Mouse (Mus musculus): Measurements from ENCODE around the gene Prrg1.
"Not testable (repeated sequence)": the region's sequence is repeated elsewhere in the genome, so short reads cannot be mapped to it uniquely, and the experiment has no call there.

Gene Prrg1

DNA sequence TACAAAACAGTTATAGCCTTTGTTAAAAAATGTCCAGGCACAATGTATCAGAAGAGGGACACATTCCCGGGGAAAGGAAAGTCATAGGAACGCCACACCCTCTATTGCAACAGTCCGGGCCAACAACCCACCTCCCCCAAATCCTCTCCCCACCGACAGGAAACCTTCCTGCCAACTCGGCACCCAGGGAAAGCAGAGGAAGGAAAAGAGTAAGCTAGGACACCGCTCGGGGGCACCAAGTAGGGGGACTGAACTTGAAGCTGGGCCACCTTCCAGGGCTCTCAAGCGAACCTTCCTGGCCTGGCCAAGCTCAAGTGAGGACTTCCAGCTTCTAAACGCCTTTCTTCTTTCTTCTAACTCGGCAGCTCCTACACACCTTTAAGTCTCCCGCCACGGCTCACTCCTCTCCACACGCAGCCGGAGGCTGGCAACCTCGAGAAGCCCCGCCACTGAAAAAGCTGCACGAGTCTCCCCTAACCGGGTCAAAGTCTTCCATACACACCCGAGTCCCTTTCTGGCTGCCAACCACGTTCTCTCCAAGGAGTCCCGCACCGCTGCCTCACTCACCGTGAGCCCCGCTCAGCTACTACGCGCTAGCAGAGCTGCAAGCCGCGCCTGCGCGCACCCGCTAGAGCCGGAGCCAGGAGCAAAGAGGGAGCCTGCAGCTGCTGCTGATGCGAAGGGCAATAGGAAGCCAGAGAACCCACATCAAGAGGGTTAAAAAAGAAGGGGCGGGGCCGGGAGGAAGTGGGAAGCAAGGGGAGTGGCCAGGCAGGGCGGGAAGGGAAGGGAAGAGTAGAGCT lies at the start of gene Prrg1:
Gene Prrg1 (minus strand): TSS at position 695 of the 803 bp plus-strand sequence.
- DNase-seq (ENCODE audit: low spot score): peak; percentile 74

DNA sequence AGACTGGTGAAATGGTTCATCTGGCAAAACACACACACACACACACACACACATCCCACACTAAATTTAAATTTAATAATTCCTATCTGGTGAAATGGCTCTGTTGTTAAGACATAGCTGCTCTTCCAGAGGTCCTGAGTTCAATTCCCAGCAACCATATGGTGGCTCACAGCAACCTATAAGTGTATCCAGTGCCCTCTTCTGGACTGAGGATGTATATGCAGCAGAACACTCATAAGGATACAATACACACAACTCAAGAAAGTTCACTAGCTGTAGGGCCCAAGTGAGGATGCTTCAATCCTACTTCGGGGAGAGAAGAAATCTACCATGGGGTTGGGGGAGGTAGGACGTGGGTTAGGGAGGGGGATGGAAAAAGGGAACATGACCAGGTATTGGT lies 22.1 kb upstream of the Prrg1 start:
- no peak for DNase-seq (ENCODE audit: low spot score)

DNA sequence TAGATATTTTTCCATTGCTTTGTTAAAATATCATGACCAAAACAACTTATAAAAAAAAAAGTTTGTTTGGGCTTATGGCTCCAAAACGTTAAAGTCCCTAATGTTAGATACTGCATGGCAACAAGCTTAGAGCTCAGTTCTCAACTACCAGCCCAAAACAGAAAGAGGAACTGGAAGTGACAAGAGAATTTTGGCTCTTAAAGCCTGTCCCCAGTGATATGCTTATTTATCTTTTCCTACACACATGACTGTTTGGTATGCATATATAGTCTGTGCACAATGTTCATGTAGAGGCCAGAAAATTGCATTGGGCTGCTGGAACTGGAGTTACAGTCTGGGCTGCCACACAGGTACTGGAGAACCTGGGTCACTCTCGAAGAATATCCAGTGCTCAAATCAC lies 9.4 kb upstream of the Prrg1 start:
- DNase-seq (ENCODE audit: low spot score): no peak

DNA sequence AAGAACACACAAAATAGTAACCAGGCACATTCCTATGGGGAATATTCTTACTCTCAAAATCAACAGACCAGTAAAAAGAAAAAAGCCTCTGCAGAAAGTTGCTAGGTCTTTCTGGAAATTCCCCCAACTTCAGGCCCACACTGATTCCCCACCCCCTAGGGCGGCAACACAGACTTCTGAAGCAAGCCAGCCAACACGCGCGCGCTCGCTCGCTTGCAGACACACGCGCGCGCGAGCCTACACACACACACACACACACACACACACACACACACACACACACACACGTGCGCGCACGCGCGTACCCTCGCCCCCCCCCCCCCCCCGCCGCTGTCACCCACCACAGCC lies 868 bp downstream of the Prrg1 start:
- DNase-seq (ENCODE audit: low spot score): peak; percentile 52

DNA sequence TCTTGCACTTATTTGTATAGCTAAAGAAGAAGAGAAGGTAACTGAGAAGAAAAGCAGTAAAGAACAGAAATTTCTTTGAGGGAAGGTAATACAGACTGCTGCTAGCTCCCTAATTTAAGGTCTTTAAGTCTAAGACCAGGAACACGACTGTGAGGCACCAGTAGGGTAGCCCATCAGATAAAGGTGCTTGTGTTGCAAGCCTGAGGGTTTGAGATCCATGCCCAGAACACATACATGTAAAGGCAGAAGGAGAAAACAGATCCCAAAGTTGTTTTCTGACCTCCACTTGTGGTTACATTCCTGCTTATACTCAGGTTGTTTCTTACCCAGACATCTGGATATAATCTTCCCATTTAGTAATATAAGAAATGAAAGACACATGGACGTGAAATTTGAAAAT lies 20.2 kb downstream of the Prrg1 start:
- no peak for DNase-seq (ENCODE audit: low spot score)

DNA sequence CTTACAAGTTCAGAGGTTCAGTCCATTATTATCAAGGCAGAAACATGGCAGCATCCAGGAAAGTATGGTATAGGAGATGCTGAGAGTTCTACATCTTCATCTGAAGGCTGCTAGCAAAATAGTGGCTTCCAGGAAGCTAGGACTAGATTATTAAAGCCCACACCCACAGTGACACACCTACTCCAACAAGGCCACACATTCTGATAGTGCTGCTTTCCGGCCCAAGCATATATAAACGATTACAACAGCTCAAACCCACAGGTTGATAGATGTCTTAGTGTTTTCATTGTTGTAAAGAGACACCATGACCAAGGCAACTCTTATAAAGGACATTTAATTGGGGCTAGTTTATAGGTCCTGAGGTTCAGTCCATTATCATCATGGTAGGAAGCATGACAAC lies 30.3 kb downstream of the Prrg1 start:
- no peak for DNase-seq (ENCODE audit: low spot score)

DNA sequence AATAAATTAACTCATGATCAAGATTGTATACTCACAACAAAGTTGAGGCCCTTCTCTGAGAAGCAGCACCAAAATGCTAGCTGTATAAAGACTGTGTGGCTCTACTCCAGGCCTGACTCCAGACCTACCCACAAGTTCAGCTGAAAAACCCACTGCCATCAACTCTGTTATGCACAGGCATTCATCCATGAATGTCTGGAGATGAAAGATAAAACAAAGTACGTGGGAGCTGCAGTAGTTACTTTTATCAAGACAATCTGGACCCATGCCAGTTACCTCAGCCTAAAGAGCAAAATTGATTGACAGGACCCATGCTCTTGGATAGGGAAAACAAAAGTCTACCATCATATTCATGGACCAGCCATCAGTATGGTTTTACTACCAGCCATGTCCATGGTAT lies 31.0 kb downstream of the Prrg1 start:
- no peak for DNase-seq (ENCODE audit: low spot score)

DNA sequence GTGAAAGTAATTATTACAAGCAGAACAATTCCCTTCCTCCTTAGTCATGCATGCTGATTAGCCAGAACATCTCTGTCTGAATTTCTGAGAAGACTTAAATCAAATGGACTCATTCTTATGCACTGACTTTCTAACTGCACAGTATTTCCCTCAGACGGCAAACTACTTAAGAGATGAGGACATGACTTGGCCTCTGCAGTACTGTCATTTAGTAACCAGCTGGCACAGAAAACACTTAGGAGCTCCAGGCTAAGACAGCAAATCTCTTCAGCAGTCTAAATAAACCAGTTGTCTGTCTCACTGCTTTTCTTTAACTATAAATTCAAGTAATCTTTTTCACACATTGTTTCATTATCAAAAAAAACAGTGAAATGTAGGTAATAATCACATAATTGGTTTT lies 36.0 kb downstream of the Prrg1 start:
- DNase-seq (ENCODE audit: low spot score): no peak

DNA sequence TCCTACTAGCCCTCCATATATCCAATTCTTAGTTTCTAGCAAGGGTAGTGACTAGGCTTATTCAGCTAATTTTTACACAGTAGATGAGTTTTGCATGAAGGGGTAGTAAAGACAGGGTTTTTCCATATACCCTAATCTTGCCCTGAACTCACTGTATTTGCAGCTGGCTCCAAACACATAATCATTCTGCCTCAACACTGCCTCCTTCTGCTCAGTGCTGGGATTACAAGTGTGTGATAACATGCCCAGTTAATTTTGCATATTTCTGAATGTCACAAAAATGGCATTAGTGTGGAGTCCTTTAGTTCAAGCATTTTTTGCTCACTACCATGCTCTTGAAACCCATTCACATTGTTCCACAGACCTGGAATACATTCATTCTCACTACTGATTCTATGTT lies 44.0 kb downstream of the Prrg1 start:
- DNase-seq (ENCODE audit: low spot score): no peak

DNA sequence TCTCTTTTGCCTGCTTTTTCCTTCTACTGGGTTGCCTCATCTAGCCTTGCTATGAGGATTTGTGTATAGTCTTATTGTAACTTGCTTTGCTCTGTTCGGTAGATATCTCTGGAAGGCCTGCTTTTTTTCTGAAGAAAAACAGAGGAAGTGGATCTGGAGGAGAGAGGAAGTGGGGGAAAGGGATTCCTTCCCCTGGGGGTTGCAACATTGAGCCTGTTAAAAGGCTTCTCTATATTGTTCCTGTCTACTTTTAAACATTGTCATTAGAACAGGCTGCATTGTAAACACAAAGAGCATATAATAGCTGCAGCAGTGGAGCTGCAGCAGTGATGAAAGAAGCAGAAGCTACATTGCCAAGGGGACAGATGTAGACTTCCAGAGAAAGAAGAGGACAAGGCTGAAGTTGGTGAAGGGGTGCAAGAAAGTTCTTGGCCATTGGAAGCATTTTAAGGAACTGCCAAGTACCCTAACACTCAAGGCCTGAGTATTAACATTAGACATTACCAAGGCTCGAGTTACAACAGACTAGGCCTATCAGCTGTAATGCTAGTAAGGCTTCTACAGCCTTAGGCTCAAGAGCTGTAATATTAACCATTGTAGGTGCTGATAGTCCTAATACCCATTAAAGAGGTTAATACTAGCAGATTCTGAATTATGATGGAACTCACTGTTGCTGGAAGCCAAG lies 44.9 kb downstream of the Prrg1 start:
- no peak for DNase-seq (ENCODE audit: low spot score)

DNA sequence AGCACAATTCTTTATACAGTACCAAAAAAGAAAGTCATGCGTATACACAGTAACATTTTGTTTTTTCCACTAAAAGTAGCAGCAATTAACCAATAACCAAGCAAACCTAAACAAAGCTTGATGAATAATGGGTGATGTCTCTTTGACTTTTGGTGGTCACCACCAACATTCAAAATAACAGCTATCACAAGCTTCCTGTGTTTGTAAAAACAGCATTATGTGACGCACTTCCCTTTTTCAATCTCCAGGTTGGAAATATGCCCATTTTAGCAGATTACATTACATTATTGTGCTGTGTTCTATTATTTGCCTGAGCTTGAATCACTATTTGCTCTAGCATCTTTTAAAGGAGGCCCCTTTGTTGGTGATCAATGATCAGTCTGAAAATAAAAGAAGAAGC lies 65.4 kb downstream of the Prrg1 start:
- no peak for DNase-seq (ENCODE audit: low spot score)

DNA sequence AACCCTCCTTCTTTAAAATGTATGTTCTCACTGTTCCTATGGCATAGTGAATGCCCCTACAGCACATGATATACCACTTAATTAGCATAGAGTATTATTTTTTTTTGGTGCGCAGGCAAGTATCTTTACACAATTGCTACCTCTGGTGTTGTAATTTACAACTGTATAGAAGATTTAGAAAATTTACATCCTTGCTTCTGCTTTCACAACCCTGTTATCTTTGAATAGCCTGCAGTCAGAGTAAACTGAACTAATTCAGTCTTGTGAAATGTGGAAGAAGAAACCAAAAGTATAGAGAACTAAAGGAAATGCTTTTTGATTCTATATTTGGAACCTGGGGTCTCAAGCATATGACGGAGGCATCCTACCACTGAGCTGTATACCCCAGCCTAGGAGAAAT lies 100.7 kb downstream of the Prrg1 start:
- no peak for DNase-seq (ENCODE audit: low spot score)

DNA sequence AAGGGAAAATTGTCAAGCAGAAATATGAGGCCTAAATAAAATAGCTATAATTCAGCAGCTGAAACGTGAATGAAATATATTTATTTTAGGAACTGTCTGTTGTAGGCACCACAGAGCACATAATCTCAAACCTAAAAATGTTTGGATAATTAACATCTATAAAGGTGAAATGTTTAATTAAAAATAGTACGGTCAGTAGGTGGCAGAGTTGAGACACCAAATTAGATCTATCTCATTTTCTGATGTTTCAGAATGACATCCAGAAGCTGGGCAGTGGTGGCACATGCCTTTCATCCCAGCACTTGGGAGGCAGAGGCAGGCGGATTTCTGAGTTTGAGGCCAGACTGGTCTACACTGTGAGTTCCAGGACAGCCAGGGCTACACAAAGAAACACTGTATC lies 104.0 kb downstream of the Prrg1 start:
- DNase-seq (ENCODE audit: low spot score): no peak

DNA sequence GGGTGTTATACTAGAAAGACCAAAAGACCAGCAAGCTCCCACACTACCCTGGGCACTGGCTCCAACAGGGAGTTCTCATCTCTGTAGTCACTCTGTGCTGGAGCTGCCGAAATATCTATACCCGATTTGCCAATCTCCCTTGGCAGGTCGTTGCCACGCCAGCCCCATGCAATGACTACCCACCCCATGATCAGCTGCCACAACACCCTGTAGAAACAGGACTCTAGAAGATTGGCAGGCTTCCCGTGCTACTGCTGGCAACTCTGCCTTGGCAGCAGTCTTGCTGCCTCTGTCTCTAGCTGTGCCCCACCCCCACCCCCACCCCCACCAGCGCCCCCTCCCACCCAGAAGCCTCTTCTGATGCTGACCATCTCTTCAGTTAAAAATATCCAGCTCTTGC lies 149.3 kb downstream of the Prrg1 start:
- no peak for DNase-seq (ENCODE audit: low spot score)

DNA sequence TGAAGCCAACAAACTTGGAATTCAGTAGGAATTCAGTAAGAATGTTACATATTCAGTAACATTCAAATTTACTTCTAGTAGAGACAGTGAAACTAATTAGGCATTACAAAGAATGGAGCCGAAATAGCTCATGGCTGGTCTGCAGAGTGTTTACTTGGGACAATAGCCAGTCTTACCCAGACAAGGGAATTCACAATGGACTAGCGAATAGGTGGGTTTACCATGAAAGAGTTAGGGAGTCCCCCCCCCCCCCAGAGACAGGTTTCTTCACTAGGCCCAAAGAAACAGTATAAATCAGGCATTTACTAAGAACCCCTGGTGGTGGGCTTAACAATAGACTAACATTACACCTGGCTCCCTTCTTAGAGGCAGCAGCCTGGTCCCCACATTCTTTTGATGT lies 180.3 kb downstream of the Prrg1 start:
- not testable (repeated sequence) for DNase-seq (ENCODE audit: low spot score)
